Mouse (Mus musculus): ENCODE measurements around the gene Ttll12. TPM values are rescaled to one million over a fixed set of nuclear protein-coding genes. Genes with fewer than 3 reads are reported as not detected.
A peak's percentile ranks its signal among the peaks of the same experiment; 100 is the strongest.

Ttll12 gene
- total RNA-seq, 2 experiments from 2014 or later = 16.2 to 17.2 TPM

- intact Hi-C loops (cut with DNase I) = no loop called here
Measured at GRCm38 (mm10) chr15:83567728-83568127, 27.2 kb downstream of the Ttll12 start.

DNA sequence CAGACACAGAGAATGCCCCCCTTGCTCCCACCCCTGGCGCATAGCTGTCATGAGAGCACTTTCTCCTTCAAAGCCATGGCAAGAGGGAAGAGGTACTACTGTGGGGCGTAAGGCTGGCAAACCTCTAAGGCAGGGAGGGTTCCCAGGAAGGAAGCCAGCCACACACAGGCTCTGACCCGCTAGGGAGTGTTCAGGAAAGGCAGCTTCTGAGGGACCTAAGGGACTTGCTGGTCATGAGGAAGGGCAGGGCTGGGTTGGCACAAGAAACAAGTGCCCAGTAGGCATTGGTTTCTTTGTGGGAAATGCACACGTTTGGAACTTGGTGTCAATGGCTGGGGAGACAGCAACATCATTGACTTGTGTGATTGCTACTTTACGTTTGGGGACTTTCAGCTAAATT lies 29.0 kb downstream of the Ttll12 start:
- intact Hi-C loops (cut with DNase I) = no loop called here
- no peak for DNase-seq (ENCODE audit: low spot score in 2 of 2)

More at GRCm38 (mm10) chr15:83567728-83568127, 27.2 kb downstream of the Ttll12 start:
- DNase-seq (ENCODE audit: low spot score in 2 of 2) = no peak

DNA sequence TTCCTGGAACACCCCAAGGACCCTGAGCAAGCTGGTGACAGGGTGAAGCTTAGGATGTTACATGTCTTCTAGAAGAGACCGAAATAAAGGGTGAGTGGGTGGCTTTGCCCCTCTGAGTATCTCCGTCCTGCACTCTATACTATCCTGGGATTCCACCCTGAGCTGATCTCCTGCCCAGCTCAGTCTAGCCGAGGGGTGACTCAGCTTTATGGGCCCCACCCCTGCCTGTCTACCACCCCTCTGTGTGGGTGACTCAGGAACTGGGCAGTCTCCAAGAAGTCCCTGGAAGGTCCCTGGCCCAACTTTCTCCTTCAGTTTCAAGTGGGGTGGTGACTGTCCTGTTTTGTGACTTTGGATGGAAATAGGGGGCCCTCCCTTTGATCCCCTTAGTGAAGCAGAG lies 29.5 kb downstream of the Ttll12 start:
- no peak for DNase-seq (ENCODE audit: low spot score in 2 of 2)
- intact Hi-C loops (cut with DNase I) = no loop called here

DNA sequence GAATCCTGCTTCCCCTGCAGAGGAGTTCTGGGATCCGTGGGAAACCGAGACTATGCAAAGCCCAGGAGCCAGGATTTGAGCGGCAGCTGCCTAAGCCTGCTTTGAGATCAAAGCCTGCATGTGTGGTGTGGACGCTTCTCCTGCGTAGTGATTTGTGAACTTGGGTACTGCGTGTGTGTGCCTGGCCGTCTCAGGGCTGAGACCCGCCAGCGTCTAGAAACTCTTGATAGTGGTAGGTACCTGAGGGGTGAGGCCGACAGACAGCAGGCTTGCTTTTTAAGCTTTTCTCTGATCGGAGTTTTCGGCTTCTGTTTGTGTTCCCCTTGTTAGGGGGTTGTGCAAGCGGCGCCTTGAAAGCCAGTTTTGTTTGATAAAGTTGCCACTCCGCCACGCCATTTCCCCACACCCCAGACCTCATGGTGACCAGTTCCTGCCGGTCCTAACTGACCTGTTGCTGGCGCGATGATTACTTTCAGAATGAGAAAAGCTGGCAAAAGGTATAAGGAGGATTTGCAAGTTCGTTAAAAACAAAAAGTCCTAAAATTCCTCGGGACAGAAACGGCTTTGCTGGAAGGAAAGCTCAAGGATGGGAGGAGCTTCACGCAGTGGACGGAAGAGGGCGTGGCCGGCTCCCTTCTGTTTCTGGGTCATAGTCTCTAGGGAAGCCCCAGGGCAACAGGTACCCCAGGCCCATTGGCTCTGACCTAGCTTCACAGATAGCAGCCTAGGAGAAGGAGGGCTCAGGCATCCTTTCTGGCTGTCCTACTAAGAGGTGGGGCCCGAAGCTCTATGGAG lies 30.9 kb downstream of the Ttll12 start:
- DNase-seq (ENCODE audit: low spot score in 2 of 2) = no peak
- intact Hi-C loops (cut with DNase I) = no loop called here

DNA sequence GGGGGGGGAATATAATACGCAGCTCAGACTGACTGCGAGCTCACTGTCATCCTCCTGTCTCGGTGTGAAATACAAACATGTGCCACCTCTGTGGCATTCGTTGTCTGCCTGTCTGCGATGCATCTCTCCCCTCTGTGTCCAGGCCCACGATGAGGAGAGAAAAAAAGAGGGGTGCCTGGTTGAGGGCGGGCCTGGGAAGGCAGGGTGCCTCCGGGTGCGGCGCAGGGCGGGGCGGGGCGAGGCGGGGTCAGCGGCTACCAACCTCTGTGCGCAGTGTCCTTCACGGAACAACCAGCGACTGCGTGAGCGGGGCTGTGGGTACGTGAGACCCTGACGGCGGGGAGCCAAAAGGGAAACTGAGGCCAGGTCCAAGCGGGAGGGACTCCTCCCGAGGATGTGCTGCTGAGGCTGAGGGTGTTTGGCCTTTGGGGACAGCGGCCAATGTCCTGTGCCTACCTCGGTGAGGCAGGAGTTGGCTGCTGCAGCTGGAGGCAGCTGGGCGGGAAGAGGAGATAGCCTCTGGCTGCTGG lies 31.6 kb downstream of the Ttll12 start, which contains the start of the genes Tspo and Mcat:
Tspo (plus strand) TSS at position 266 of the 530 bp plus-strand sequence.
Mcat (minus strand) TSS at position 461 of the 530 bp plus-strand sequence.
- DNase-seq (ENCODE audit: low spot score in 2 of 2) = no peak
- intact Hi-C loops (cut with DNase I) = no loop called here

GRCm38 (mm10) chr15:83562626-83563270 lies 32.2 kb downstream of the Ttll12 start:
- peak; percentile 41 to 70 for DNase-seq (ENCODE audit: low spot score in 2 of 2)
- intact Hi-C loops (cut with DNase I) = no loop called here

DNA sequence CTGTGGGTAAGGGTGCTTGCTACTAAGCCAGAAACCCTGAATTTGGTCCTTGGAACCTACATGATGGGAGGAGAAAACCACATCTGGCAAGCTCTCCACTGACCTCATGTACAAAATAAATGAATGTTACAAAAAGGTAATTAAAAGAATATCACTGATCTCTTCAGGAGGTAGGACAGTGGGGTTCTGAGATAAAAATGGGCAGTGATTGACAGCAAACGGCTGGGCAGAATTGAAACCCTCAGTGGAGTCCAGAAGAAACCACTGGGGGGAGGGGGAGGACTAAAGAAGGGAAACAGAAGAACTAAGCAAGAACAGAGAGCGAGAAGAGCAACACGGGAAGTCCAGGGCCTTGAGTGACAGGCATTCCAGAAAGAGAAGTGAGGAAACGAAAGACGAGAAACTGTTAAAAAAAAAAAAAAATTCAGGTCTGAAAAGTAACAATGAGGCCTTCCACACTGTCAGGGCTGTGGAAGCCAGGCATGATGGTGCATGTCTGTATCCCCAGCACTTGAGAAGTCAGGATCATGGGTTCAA lies 33.9 kb downstream of the Ttll12 start:
- no peak for DNase-seq (ENCODE audit: low spot score in 2 of 2)
- intact Hi-C loops (cut with DNase I) = no loop called here

- DNase-seq (ENCODE audit: low spot score in 2 of 2) = peak; percentile 87 to 88
- intact Hi-C loops (cut with DNase I) = no loop called here
Measured at GRCm38 (mm10) chr15:83555161-83555974, 39.6 kb downstream of the Ttll12 start.

DNA sequence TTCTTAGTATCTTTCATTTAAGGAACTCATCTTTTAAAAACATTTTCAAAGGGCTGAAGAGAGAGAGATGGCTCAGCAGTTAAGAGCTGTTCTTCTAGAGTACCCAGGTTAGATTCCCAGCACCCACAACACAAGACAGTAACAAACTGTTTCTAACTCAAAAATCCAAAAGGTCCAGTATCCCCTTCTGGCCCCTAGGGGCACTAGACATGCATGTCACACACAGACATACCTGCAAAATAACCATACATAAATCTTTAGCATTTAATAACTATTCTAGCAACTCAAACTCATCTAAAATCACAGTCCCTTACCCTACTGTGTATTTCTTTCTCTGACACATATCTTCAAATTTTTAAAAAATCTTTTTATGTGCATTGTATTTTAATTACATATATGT lies 41.1 kb downstream of the Ttll12 start:
- no peak for DNase-seq (ENCODE audit: low spot score in 2 of 2)
- intact Hi-C loops (cut with DNase I) = no loop called here

DNA sequence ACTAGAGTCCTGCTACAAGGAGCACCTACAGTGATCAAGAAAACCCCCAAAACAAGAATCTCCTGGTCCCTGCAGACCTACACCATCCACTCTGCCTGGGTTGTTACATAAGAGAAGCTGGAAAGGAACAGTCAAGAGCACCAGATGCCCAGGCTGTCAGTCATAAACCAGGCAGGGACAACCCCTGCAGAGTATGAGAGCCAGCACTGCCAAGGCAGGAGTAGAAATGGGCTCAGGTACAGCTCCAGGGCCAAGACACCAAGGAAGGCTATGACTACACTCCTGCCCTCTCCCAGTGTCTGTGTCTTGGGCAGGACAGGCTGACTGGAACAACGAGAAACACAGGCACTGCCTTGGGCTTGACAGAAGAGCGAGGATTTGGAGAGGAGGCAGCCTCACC lies 44.8 kb downstream of the Ttll12 start:
- intact Hi-C loops (cut with DNase I) = no loop called here
- no peak for DNase-seq (ENCODE audit: low spot score in 2 of 2)

- intact Hi-C loops (cut with DNase I) = no loop called here
- no peak for DNase-seq (ENCODE audit: low spot score in 2 of 2)
Measured at GRCm38 (mm10) chr15:83547144-83547543, 47.8 kb downstream of the Ttll12 start.

- intact Hi-C loops (cut with DNase I) = no loop called here
- DNase-seq (ENCODE audit: low spot score in 2 of 2) = no peak
Measured at GRCm38 (mm10) chr15:83546029-83546428, 48.9 kb downstream of the Ttll12 start.

- intact Hi-C loops (cut with DNase I) = no loop called here
- DNase-seq (ENCODE audit: low spot score in 2 of 2) = no peak
Measured at GRCm38 (mm10) chr15:83541647-83542287, 53.2 kb downstream of the Ttll12 start.

- DNase-seq (ENCODE audit: low spot score in 2 of 2) = no peak
- intact Hi-C loops (cut with DNase I) = no loop called here
Measured at GRCm38 (mm10) chr15:83539905-83540304, 55.1 kb downstream of the Ttll12 start.

DNA sequence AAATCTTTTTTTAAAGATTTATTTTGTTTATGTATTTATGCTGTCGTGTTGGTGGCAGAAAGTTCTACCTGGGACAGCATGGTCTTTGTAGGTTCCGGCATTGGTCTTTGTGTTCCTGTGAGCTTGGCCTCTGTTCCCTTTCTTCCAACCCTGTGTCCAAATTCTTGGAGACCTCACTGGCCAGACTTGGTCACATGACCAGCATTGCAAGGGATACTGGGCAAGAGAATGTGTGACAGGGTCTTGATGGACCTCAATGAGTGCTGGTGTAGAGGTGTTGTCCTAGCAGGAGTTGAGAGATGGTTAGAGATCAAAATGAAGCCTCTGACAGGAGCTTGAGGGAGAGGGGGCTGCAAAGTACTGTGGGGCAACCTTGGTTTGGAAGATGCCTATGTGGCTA lies 56.1 kb downstream of the Ttll12 start:
- no peak for DNase-seq (ENCODE audit: low spot score in 2 of 2)
- intact Hi-C loops (cut with DNase I) = no loop called here

GRCm38 (mm10) chr15:83535890-83536231 lies 59.1 kb downstream of the Ttll12 start:
- no peak for DNase-seq (ENCODE audit: low spot score in 2 of 2)
- intact Hi-C loops (cut with DNase I) = no loop called here

DNA sequence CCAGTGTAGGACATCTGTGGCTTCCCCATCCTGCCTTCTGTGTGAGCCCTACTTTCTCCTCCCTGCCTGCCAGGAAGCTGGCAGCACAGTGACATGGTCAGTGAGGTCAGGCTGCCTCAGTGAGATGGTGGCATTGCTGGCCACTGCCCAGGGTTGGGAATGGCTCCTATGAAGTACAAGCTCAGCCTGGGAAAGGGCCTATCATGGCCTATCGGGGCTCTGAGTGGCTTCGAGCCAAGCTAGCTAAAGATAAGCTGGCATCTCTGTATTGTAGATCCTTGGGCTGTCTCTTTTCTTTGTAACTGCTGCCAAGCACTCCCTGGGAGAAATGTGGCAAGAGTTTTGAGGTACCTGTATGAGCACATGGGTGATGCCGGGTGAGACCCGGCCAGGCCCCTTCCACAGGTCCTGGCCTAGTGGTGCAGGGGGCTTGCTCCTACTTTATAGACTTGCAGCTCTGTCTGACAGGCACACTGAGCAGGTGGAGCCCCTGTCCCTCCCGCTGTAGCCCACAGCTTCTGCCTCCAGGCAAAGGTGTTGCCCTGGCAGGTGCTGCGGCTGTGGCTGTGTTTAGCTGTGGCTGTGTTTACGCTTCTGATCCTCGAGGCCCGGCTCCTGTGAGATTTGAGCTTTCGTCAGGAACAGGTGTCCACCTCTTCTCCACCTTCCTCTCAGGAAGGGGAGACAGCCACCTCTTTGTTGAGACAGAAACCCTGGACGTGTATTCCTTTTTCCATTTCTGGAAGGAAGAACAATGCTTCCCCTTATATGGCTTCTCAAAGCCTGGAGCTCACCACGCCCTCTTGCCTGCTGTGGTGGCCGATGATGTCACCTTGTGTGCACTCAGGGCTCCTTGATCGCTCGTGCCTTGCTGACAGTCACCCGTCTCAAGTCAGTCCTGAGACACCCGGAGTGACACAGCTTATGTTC lies 59.7 kb downstream of the Ttll12 start:
- intact Hi-C loops (cut with DNase I) = no loop called here
- no peak for DNase-seq (ENCODE audit: low spot score in 2 of 2)

GRCm38 (mm10) chr15:83532606-83533005 lies 62.4 kb downstream of the Ttll12 start:
- intact Hi-C loops (cut with DNase I) = no loop called here

More at GRCm38 (mm10) chr15:83532606-83533005, 62.4 kb downstream of the Ttll12 start:
- DNase-seq (ENCODE audit: low spot score in 2 of 2) = no peak

Measured in left cerebral cortex, postnatal 14 days (tissue).